Mouse (Mus musculus) small intestine, adult 2 months (tissue): Measurements from ENCODE around the gene Atxn7l2. TPM values are rescaled to one million over a fixed set of nuclear protein-coding genes. Genes with fewer than 3 reads are reported as not detected.
"Not testable (repeated sequence)": the region's sequence is repeated elsewhere in the genome, so short reads cannot be mapped to it uniquely, and the experiment has no call there.

Source experiments
- H3K27ac ChIP-seq: fragments of 200-500 bp; 2 replicates; pipeline ENCODE4 v1.5.1; 2012; ENCODE audit warnings: low read depth, low read length, control low read depth, inconsistent platforms; ENCODE audit not compliant: insufficient read depth
- H3K27me3 ChIP-seq: fragments of 200-500 bp; 2 replicates; pipeline ENCODE4 v1.6.1; 2012; ENCODE audit warnings: mild to moderate bottlenecking, moderate library complexity, low read length, inconsistent platforms; ENCODE audit not compliant: control insufficient read depth, insufficient read depth
- H3K36me3 ChIP-seq: fragments of 200-500 bp; 2 replicates; pipeline ENCODE4 v1.6.1; 2012; ENCODE audit warnings: mild to moderate bottlenecking, low read length, control low read depth, inconsistent platforms; ENCODE audit not compliant: control insufficient read depth, insufficient read depth
- H3K4me1 ChIP-seq: fragments of 200-500 bp; 2 replicates; pipeline ENCODE4 v1.6.1; 2012; ENCODE audit warnings: low read length, inconsistent platforms, mixed read lengths; ENCODE audit not compliant: control insufficient read depth, insufficient read depth, insufficient read length
- H3K4me3 ChIP-seq: fragments of 200-500 bp; 2 replicates; pipeline ENCODE4 v1.5.1; 2012; ENCODE audit warnings: low read depth, mild to moderate bottlenecking, control low read depth, inconsistent platforms, low read length, moderate library complexity
- CTCF ChIP-seq: fragments of 200-500 bp; IDR thresholded peaks from 2 replicates; pipeline ENCODE4 v1.5.1; 2012; ENCODE audit warnings: low read depth, mild to moderate bottlenecking, control low read depth, inconsistent platforms, low read length, moderate library complexity, mixed read lengths; ENCODE audit not compliant: insufficient replicate concordance, insufficient read length; ENCODE audit errors: extremely low read depth
- POLR2A ChIP-seq: fragments of 200-500 bp; IDR thresholded peaks from 2 replicates; pipeline ENCODE4 v1.6.1; 2012; ENCODE audit warnings: low read depth, mild to moderate bottlenecking, control low read depth, inconsistent platforms, low read length, moderate library complexity
- WGBS: fragments of 180-500 bp; shearing (Covaris S2); methylation state at CpG from one replicate; pipeline ENCODE4 v1.1.7; 2018; 5-methylcytosine and 5-hydroxymethylcytosine counted together
- polyA plus RNA-seq: library from polyadenylated mRNA; depleted of rRNA; stranded (reverse); fragments of >200 nt; gene quantifications from 2 replicates; pipeline ENCODE4 v1.2.3, GENCODE M21; 2012; rRNA removed

The Atxn7l2 gene
- 3.6 and 9.7 TPM in 2 replicates for polyA plus RNA-seq

GRCm38 (mm10) chr3:108210771-108211139 is at the start of gene Atxn7l2:
Gene Atxn7l2, minus strand, starts transcription at chr3:108210934.
- H3K27ac ChIP-seq, result peak within 1 kb of the TSS; percentile 48
- no peak; the same call in 1 of the 2 replicates for TF ChIP-seq CTCF
- TF ChIP-seq POLR2A, result no peak
- H3K4me3 ChIP-seq, result peak within 1 kb of the TSS; percentile 74
- 1% methylated on average over 14 of the region's 14 CpGs for WGBS
- peaks cover 7% of the 10 kb centered on the region; the same call in 1 of the 2 replicates for H3K4me1 ChIP-seq
- no peaks in the 10 kb centered on the region for H3K36me3 ChIP-seq
- H3K27me3 ChIP-seq, result no peaks in the 10 kb centered on the region

- peaks cover 16% of the 10 kb centered on the region for H3K36me3 ChIP-seq
- H3K4me1 ChIP-seq, result peaks cover 3% of the 10 kb centered on the region; the same call in 1 of the 2 replicates
- no peak overlapping the region for H3K4me3 ChIP-seq
- no peak for TF ChIP-seq CTCF
- 51% methylated on average over 3 of the region's 3 CpGs for WGBS
- H3K27me3 ChIP-seq, result no peaks in the 10 kb centered on the region
- no peak overlapping the region for H3K27ac ChIP-seq
Measured at GRCm38 (mm10) chr3:108259319-108259718, 48.6 kb upstream of the Atxn7l2 start.

- Histone ChIP-seq H3K27ac (peak overlapping the region; percentile 78), H3K27me3 (no peaks in the 10 kb centered on the region), H3K36me3 (peaks cover 10% of the 10 kb centered on the region), H3K4me1 (peaks cover 3% of the 10 kb centered on the region; the same call in 1 of the 2 replicates), H3K4me3 (no peak overlapping the region; the same call in 1 of the 2 replicates)
- TF ChIP-seq POLR2A, result no peak
- TF ChIP-seq CTCF, result no peak
- 7% methylated on average over 3 of the region's 3 CpGs for WGBS
Measured at GRCm38 (mm10) chr3:108257831-108258500, 47.2 kb upstream of the Atxn7l2 start.

GRCm38 (mm10) chr3:108256719-108257637 is 46.2 kb upstream of the Atxn7l2 start, which contains the start of gene Psma5:
Gene Psma5, plus strand, starts transcription at chr3:108256926.
- no peaks in the 10 kb centered on the region for H3K27me3 ChIP-seq
- peaks cover 3% of the 10 kb centered on the region; the same call in 1 of the 2 replicates for H3K4me1 ChIP-seq
- peak within 1 kb of the TSS; percentile 77 for H3K4me3 ChIP-seq
- H3K27ac ChIP-seq, result peak within 1 kb of the TSS; percentile 78
- under 1% methylated on average over 79 of the region's 79 CpGs for WGBS
- peaks cover 3% of the 10 kb centered on the region for H3K36me3 ChIP-seq
- TF ChIP-seq POLR2A (no peak), CTCF (no peak)

GRCm38 (mm10) chr3:108246857-108247256 is 36.1 kb upstream of the Atxn7l2 start:
- Histone ChIP-seq H3K27me3 (no peaks in the 10 kb centered on the region), H3K27ac (no peak overlapping the region), H3K4me3 (no peak overlapping the region), H3K36me3 (no peaks in the 10 kb centered on the region), H3K4me1 (no peaks in the 10 kb centered on the region)
- TF ChIP-seq CTCF (no peak), POLR2A (no peak)
- 76% methylated on average over 2 of the region's 2 CpGs for WGBS

GRCm38 (mm10) chr3:108241243-108241839 is 30.6 kb upstream of the Atxn7l2 start:
- no peaks in the 10 kb centered on the region for H3K4me1 ChIP-seq
- H3K27me3 ChIP-seq, result no peaks in the 10 kb centered on the region
- H3K36me3 ChIP-seq, result no peaks in the 10 kb centered on the region
- TF ChIP-seq CTCF, result no peak
- no peak for TF ChIP-seq POLR2A
- H3K27ac ChIP-seq, result no peak overlapping the region
- H3K4me3 ChIP-seq, result no peak overlapping the region
- 90% methylated on average over 3 of the region's 3 CpGs for WGBS

GRCm38 (mm10) chr3:108237474-108238102 is 26.9 kb upstream of the Atxn7l2 start:
- H3K36me3 ChIP-seq, H3K4me1 ChIP-seq, H3K4me3 ChIP-seq, H3K27me3 ChIP-seq, H3K27ac ChIP-seq: not testable (repeated sequence)
- peak; percentile 25; the same call in 1 of the 2 replicates for TF ChIP-seq CTCF
- 88% methylated on average over 4 of the region's 4 CpGs for WGBS
